Mouse (Mus musculus) liver, postnatal 0 days (tissue): ENCODE results near the gene Clcf1. TPM values are rescaled to one million over a fixed set of nuclear protein-coding genes. Genes with fewer than 3 reads are reported as not detected.

Experiments used
- ATAC-seq: fragments of 200-750 bp; cut with Nextera tagmentation; 2 replicates; pipeline ENCODE4 v1.8.0; 2017; ENCODE audit warnings: mild to moderate bottlenecking, moderate library complexity
- DNase-seq: peaks from one replicate; pipeline ENCODE4 v3.0.0-alpha.2; 2016
- H3K27ac ChIP-seq: fragments of 300-500 bp; sonication (generic); 2 replicates; pipeline ENCODE4 v1.5.1; 2014; ENCODE audit warnings: antibody characterized with exemption, moderate library complexity, mild to moderate bottlenecking, low read depth
- H3K27me3 ChIP-seq: fragments of 300-500 bp; sonication (generic); 2 replicates; pipeline ENCODE4 v1.6.1; 2014; ENCODE audit warnings: low read length, control low read depth, mixed read lengths; ENCODE audit not compliant: insufficient read depth
- H3K36me3 ChIP-seq: fragments of 300-500 bp; sonication (generic); replicated peaks from 2 replicates; pipeline ENCODE4 v1.6.1; 2014; ENCODE audit warnings: mild to moderate bottlenecking, control low read depth, low read length, moderate library complexity, mixed read lengths; ENCODE audit not compliant: insufficient read depth
- H3K4me1 ChIP-seq: fragments of 300-500 bp; sonication (generic); 2 replicates; pipeline ENCODE4 v1.6.1; 2014; ENCODE audit warnings: antibody characterized with exemption, mild to moderate bottlenecking, control low read depth; ENCODE audit not compliant: insufficient read depth
- H3K4me2 ChIP-seq: fragments of 300-500 bp; sonication (generic); 2 replicates; pipeline ENCODE4 v1.6.1; 2014; ENCODE audit warnings: low read depth, mild to moderate bottlenecking, low read length, moderate library complexity, mixed read lengths
- H3K4me3 ChIP-seq: fragments of 300-500 bp; sonication (generic); 2 replicates; pipeline ENCODE4 v1.5.1; 2014; ENCODE audit warnings: low read depth, low read length
- H3K9ac ChIP-seq: fragments of 300-500 bp; sonication (generic); replicated peaks from 2 replicates; pipeline ENCODE4 v1.6.1; 2014; ENCODE audit warnings: mild to moderate bottlenecking, moderate library complexity
- H3K9me3 ChIP-seq: fragments of 300-500 bp; sonication (generic); 2 replicates; pipeline ENCODE4 v1.6.1; 2016; ENCODE audit warnings: mild to moderate bottlenecking, control low read depth, low read length, mixed read lengths
- CTCF ChIP-seq: sonication (generic); IDR thresholded peaks from 2 replicates; pipeline ENCODE4 v1.5.1; 2016; ENCODE audit warnings: antibody characterized with exemption, low read depth
- EP300 ChIP-seq: IDR thresholded peaks from 2 replicates; pipeline ENCODE4 v1.6.1; 2016; ENCODE audit warnings: antibody characterized with exemption, low read depth, mild to moderate bottlenecking
- WGBS: fragments of 180-500 bp; shearing (Covaris S2); extraction: QIAGEN DNeasy Blood & Tissue Kit; methylation state at CpG from one replicate; pipeline ENCODE4 v1.1.7; 2014; ENCODE audit not compliant: insufficient replicate concordance; 5-methylcytosine and 5-hydroxymethylcytosine counted together
- polyA plus RNA-seq: library from polyadenylated mRNA; unstranded; fragments of >200 nt; fragmentation: Nextera tagmentation; extraction: Ambion mirVana; gene quantifications from 2 replicates; pipeline ENCODE4 v1.2.1, GENCODE M21; 2015

The Clcf1 gene
- polyA plus RNA-seq, 1 experiment from 2014 or later = 1.1 TPM

DNA sequence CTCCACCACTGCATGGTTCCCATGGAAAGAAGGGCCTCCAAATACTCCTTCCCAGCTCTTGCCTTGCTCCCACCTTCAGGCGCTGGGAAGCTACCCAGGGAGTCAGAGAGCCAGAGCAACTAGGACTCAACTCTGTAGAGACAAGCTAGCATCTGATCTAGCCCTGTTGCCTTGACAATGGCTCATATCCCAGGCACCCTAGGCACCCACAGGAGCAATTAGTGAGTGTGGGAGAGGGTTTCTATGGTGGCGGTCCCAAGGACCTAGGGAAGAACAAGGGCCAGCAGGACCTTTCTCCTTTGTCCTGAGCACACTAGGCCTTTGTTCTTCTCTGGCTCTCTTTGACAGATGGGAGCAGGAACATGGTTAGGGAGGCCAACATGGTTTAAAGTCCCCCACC, 30.3 kb upstream of the Clcf1 start:
- Histone ChIP-seq H3K9me3 (no peaks in the 10 kb centered on the region), H3K4me2 (0 out of 2 replicates have a peak overlapping the region, but pooled peaks have one; percentile 2), H3K4me1 (peaks cover 31% of the 10 kb centered on the region), H3K36me3 (0 out of 2 replicates have a peak, but pooled peaks cover 4% of the 10 kb centered on the region), H3K27me3 (no peaks in the 10 kb centered on the region), H3K27ac (0 out of 2 replicates have a peak overlapping the region, but pooled peaks have one; percentile 39), H3K9ac (no peak overlapping the region), H3K4me3 (no peak overlapping the region)
- WGBS = 69% methylated on average over 2 of the region's 2 CpGs
- DNase-seq = no peak
- TF ChIP-seq CTCF = no peak
- ATAC-seq = no peak

DNA sequence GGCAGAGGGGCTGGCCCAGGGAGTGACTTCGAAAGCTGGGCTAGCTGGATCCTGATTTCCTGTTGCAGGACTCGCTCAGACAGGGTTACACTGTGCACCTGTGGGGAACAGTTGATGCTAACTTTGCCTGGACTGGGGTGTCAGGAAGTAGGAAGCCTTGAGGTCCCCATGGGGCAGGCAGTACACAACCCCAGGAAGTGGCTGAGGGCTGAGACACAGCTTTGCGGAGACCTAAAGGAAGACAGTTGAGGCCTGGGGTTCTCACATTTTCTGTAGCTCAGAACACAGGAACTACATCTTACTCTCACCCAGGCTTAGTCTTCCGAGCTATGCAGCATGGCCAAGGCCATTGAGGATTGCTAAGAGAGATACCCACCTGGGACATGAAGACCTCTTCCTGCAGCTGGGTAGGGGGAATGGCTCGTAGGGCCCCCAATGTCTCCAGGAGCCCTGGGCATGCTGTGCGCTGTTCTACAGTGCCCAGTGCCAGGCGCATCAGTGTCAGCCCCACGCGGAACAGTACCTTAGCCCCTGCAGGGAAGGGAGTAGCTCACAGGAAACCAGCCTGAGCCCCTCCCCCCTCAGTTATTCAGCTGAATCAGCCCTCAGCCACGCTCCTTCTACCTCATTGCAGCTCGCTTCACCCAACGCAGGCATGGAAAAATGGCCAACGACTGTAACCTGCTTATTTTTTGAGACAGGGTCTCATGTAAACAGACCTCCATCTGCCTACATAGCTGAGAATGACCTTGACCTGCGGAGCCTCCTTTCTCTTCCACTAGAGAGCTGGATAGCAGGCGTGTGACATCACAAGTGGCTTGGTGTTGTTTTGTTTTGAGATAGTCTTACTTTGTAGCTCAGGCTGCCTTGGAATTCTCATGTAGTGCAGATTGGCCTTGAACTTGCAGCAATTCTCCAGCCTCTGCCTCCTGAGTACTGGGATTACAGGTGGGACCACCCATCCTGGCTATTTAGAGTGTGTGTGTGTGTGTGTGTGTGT, 28.8 kb upstream of the Clcf1 start:
- Histone ChIP-seq H3K4me1 (peaks cover 31% of the 10 kb centered on the region), H3K4me3 (no peak overlapping the region), H3K4me2 (peak overlapping the region; percentile 15; the same call in 1 of the 2 replicates), H3K27me3 (no peaks in the 10 kb centered on the region), H3K36me3 (no peaks in the 10 kb centered on the region), H3K9ac (no peak overlapping the region), H3K27ac (peak overlapping the region; percentile 79), H3K9me3 (no peaks in the 10 kb centered on the region)
- WGBS = 34% methylated on average over 15 of the region's 15 CpGs
- no peak for TF ChIP-seq CTCF
- no peak for TF ChIP-seq EP300
- ATAC-seq = peak; percentile 54
- no peak for DNase-seq

DNA sequence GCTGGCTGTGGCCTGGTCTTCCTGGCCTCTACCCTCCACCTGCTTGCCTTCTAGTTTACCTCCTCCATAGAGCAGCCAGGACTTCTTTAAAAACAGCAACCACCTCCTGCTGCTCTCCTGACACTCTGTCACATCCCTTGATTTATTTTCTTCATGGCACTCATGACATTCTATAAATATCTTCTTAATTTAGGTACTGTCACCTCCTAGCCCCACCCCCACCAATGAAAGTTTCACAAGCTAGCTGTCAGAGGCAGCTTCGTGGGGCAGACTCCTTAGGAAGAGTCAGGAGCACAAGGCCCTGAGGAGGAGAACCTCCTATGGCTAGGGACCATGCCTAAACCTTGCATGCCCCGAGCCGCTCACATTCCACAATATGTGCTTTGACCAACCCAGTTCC, 26.7 kb upstream of the Clcf1 start:
- no peak for TF ChIP-seq CTCF
- TF ChIP-seq EP300 = no peak
- no peak for ATAC-seq
- H3K9me3 ChIP-seq = no peaks in the 10 kb centered on the region
- H3K27ac ChIP-seq = no peak overlapping the region
- WGBS = 54% methylated on average over 3 of the region's 3 CpGs
- no peak overlapping the region for H3K4me3 ChIP-seq
- peak overlapping the region; percentile 38 for H3K4me2 ChIP-seq
- no peak for DNase-seq
- peaks cover 43% of the 10 kb centered on the region for H3K4me1 ChIP-seq
- no peaks in the 10 kb centered on the region for H3K36me3 ChIP-seq
- H3K27me3 ChIP-seq = no peaks in the 10 kb centered on the region
- H3K9ac ChIP-seq = no peak overlapping the region; the same call in 1 of the 2 replicates

DNA sequence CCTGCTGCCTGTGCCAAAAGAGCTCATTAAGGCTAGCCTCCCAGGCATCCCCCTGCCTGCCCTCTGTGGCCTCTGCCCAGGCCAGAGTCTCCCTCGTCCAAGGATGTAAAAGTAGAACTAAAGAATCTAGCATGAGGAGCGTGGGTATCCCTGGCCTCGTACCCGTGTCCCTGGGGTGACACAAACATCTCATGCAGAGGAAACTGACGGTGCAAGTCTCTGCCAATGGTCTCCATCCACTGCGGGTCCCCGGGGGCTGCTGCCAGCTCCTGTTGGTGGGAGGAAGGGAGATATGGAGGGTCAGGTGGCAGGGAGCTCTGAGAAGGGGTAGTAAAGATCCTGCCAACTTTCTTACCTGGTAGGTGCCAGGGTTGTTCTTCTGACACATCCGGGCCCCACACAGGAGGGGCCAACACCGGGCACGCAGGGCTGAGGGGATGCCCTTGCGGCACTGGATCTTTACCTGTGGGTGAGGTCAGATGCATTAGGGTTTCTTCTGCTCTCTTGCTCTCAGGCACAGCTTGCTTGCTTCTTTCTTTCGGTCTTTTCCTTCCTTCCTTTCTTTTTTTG, 24.9 kb upstream of the Clcf1 start:
- no peak overlapping the region for H3K27ac ChIP-seq
- ATAC-seq (no peak), DNase-seq (no peak)
- no peaks in the 10 kb centered on the region for H3K27me3 ChIP-seq
- H3K9me3 ChIP-seq = no peaks in the 10 kb centered on the region
- H3K4me1 ChIP-seq = peaks cover 46% of the 10 kb centered on the region
- H3K4me3 ChIP-seq = no peak overlapping the region
- WGBS = 71% methylated on average over 12 of the region's 12 CpGs
- peaks cover 9% of the 10 kb centered on the region for H3K36me3 ChIP-seq
- H3K4me2 ChIP-seq = peak overlapping the region; percentile 14; the same call in 1 of the 2 replicates
- TF ChIP-seq EP300 (no peak), CTCF (no peak)
- H3K9ac ChIP-seq = no peak overlapping the region

DNA sequence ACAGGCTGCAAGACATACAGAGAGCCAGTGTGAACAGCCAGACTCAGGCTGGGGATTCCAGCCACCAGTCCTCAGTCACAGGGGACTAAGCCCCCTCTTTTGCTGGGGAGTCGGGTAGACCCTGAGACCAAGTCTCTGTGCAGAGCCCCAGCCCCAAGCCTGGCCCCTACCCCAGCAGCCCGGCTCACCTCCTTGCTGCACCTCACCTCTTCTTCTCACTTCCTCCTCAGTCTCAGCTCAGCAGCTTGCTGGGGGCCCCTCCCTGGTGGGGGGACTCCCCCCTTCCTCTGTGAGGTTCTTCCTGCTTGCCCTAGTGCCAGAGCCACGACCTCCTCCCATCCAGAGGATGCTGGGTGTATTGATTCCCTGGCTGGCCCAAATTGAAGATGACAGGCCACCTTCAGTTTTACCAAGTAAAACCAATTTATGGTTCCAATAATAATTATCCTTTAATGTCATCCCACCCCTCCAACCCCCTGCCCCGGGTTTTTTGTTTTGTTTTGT, 23.2 kb upstream of the Clcf1 start, which contains the start of gene Tbc1d10c:
Gene Tbc1d10c, minus strand, starts transcription at position 454 of the 504 bp plus-strand sequence.
- 29% methylated on average over 4 of the region's 4 CpGs for WGBS
- H3K4me1 ChIP-seq = peaks cover 37% of the 10 kb centered on the region
- H3K27me3 ChIP-seq = no peaks in the 10 kb centered on the region
- H3K4me3 ChIP-seq = peak within 1 kb of the TSS; percentile 88
- peak; percentile 57 for DNase-seq
- H3K36me3 ChIP-seq = peaks cover 27% of the 10 kb centered on the region
- no peak for ATAC-seq
- no peak for TF ChIP-seq CTCF
- TF ChIP-seq EP300 = no peak
- H3K9me3 ChIP-seq = no peaks in the 10 kb centered on the region
- H3K27ac ChIP-seq = peak within 1 kb of the TSS; percentile 89
- H3K9ac ChIP-seq = peak within 1 kb of the TSS; percentile 93
- H3K4me2 ChIP-seq = peak within 1 kb of the TSS; percentile 85
